Mouse (Mus musculus): ENCODE data around the gene Kif1b. TPM values are rescaled to one million over a fixed set of nuclear protein-coding genes. Genes with fewer than 3 reads are reported as not detected.

Gene Kif1b
- polyA plus RNA-seq, 1 experiment from 2014 or later: 41.2 TPM

GRCm38 (mm10) chr4:149291061-149291460 lies 16.4 kb downstream of the Kif1b start:
- Histone ChIP-seq H3K4me3 (replicated peaks) (no peak overlapping the region), H3K27me3 (no peaks in the 10 kb centered on the region), H3K4me2 (replicated peaks) (no peak overlapping the region), H3K27ac (replicated peaks) (no peak overlapping the region), H3K9me3 (replicated peaks) (no peaks in the 10 kb centered on the region), H3K4me1 (peaks cover 15% of the 10 kb centered on the region), H3K9ac (no peak overlapping the region), H3K36me3 (peaks cover 13% of the 10 kb centered on the region)
- ATAC-seq (ENCODE audit: insufficient number of reproducible peaks, low FRiP score, low TSS enrichment, low read depth): no peak
- 78% methylated on average over 9 of the region's 9 CpGs for WGBS

- H3K27me3 ChIP-seq: no peaks in the 10 kb centered on the region
- no peak for ATAC-seq (ENCODE audit: insufficient number of reproducible peaks, low FRiP score, low TSS enrichment, low read depth)
- no peaks in the 10 kb centered on the region for H3K9me3 ChIP-seq (replicated peaks)
- peaks cover 13% of the 10 kb centered on the region for H3K36me3 ChIP-seq
- H3K4me1 ChIP-seq: peaks cover 13% of the 10 kb centered on the region
- H3K4me3 ChIP-seq (replicated peaks): no peak overlapping the region
- H3K4me2 ChIP-seq (replicated peaks): no peak overlapping the region
- no peak overlapping the region for H3K9ac ChIP-seq
- no peak overlapping the region for H3K27ac ChIP-seq (replicated peaks)
- WGBS: 74% methylated on average over 7 of the region's 7 CpGs
Measured at GRCm38 (mm10) chr4:149290157-149290750, 17.2 kb downstream of the Kif1b start.

GRCm38 (mm10) chr4:149286287-149287137 lies 21.0 kb downstream of the Kif1b start:
- no peak overlapping the region for H3K9ac ChIP-seq
- no peak overlapping the region for H3K4me2 ChIP-seq (replicated peaks)
- WGBS: 72% methylated on average over 8 of the region's 8 CpGs
- H3K4me3 ChIP-seq (replicated peaks): no peak overlapping the region
- H3K9me3 ChIP-seq (replicated peaks): no peaks in the 10 kb centered on the region
- H3K36me3 ChIP-seq: peaks cover 13% of the 10 kb centered on the region
- no peaks in the 10 kb centered on the region for H3K27me3 ChIP-seq
- no peak for ATAC-seq (ENCODE audit: insufficient number of reproducible peaks, low FRiP score, low TSS enrichment, low read depth)
- H3K27ac ChIP-seq (replicated peaks): no peak overlapping the region
- H3K4me1 ChIP-seq: 0 out of 2 replicates have a peak, but pooled peaks cover 8% of the 10 kb centered on the region

- 84% methylated on average over 1 of the region's 1 CpGs for WGBS
- H3K4me1 ChIP-seq: 0 out of 2 replicates have a peak, but pooled peaks cover 8% of the 10 kb centered on the region
- H3K27me3 ChIP-seq: no peaks in the 10 kb centered on the region
- no peak overlapping the region for H3K27ac ChIP-seq (replicated peaks)
- peaks cover 13% of the 10 kb centered on the region for H3K36me3 ChIP-seq
- H3K4me3 ChIP-seq (replicated peaks): no peak overlapping the region
- no peak overlapping the region for H3K9ac ChIP-seq
- no peaks in the 10 kb centered on the region for H3K9me3 ChIP-seq (replicated peaks)
- no peak overlapping the region for H3K4me2 ChIP-seq (replicated peaks)
- ATAC-seq (ENCODE audit: insufficient number of reproducible peaks, low FRiP score, low TSS enrichment, low read depth): no peak
Measured at GRCm38 (mm10) chr4:149285691-149286090, 21.8 kb downstream of the Kif1b start.

GRCm38 (mm10) chr4:149283018-149283417 lies 24.5 kb downstream of the Kif1b start:
- Histone ChIP-seq H3K4me2 (replicated peaks) (no peak overlapping the region), H3K27me3 (no peaks in the 10 kb centered on the region), H3K4me3 (replicated peaks) (no peak overlapping the region), H3K27ac (replicated peaks) (no peak overlapping the region), H3K4me1 (0 out of 2 replicates have a peak, but pooled peaks cover 8% of the 10 kb centered on the region), H3K9ac (no peak overlapping the region), H3K36me3 (no peaks in the 10 kb centered on the region), H3K9me3 (replicated peaks) (no peaks in the 10 kb centered on the region)
- no peak for ATAC-seq (ENCODE audit: insufficient number of reproducible peaks, low FRiP score, low TSS enrichment, low read depth)
- WGBS: 78% methylated on average over 3 of the region's 3 CpGs

- no peaks in the 10 kb centered on the region for H3K36me3 ChIP-seq
- H3K9ac ChIP-seq: no peak overlapping the region
- H3K4me1 ChIP-seq: 0 out of 2 replicates have a peak, but pooled peaks cover 15% of the 10 kb centered on the region
- no peak overlapping the region for H3K4me2 ChIP-seq (replicated peaks)
- no peaks in the 10 kb centered on the region for H3K9me3 ChIP-seq (replicated peaks)
- H3K4me3 ChIP-seq (replicated peaks): no peak overlapping the region
- H3K27me3 ChIP-seq: no peaks in the 10 kb centered on the region
- H3K27ac ChIP-seq (replicated peaks): no peak overlapping the region
- no peak for ATAC-seq (ENCODE audit: insufficient number of reproducible peaks, low FRiP score, low TSS enrichment, low read depth)
- WGBS: 74% methylated on average over 7 of the region's 7 CpGs
Measured at GRCm38 (mm10) chr4:149282025-149282738, 25.3 kb downstream of the Kif1b start.

GRCm38 (mm10) chr4:149277571-149277970 lies 29.9 kb downstream of the Kif1b start:
- Histone ChIP-seq H3K4me1 (0 out of 2 replicates have a peak, but pooled peaks cover 7% of the 10 kb centered on the region), H3K27me3 (no peaks in the 10 kb centered on the region), H3K9me3 (replicated peaks) (no peaks in the 10 kb centered on the region), H3K4me3 (replicated peaks) (no peak overlapping the region), H3K9ac (no peak overlapping the region), H3K36me3 (peaks cover 31% of the 10 kb centered on the region), H3K4me2 (replicated peaks) (0 out of 2 replicates have a peak overlapping the region, but pooled peaks have one; percentile 17), H3K27ac (replicated peaks) (peak overlapping the region; percentile 63)
- ATAC-seq (ENCODE audit: insufficient number of reproducible peaks, low FRiP score, low TSS enrichment, low read depth): peak; percentile 79; the same call in 1 of the 2 replicates
- WGBS: 21% methylated on average over 4 of the region's 4 CpGs

GRCm38 (mm10) chr4:149273128-149273527 lies 34.4 kb downstream of the Kif1b start:
- no peak overlapping the region for H3K9ac ChIP-seq
- H3K27ac ChIP-seq (replicated peaks): no peak overlapping the region
- no peaks in the 10 kb centered on the region for H3K9me3 ChIP-seq (replicated peaks)
- H3K4me3 ChIP-seq (replicated peaks): no peak overlapping the region
- peaks cover 51% of the 10 kb centered on the region for H3K36me3 ChIP-seq
- no peak for ATAC-seq (ENCODE audit: insufficient number of reproducible peaks, low FRiP score, low TSS enrichment, low read depth)
- no peak overlapping the region for H3K4me2 ChIP-seq (replicated peaks)
- no peaks in the 10 kb centered on the region for H3K27me3 ChIP-seq
- 95% methylated on average over 1 of the region's 1 CpGs for WGBS
- H3K4me1 ChIP-seq: 0 out of 2 replicates have a peak, but pooled peaks cover 7% of the 10 kb centered on the region

GRCm38 (mm10) chr4:149270541-149270940 lies 37.0 kb downstream of the Kif1b start:
- no peak for ATAC-seq (ENCODE audit: insufficient number of reproducible peaks, low FRiP score, low TSS enrichment, low read depth)
- WGBS: 98% methylated on average over 6 of the region's 6 CpGs
- Histone ChIP-seq H3K9ac (no peak overlapping the region), H3K9me3 (replicated peaks) (no peaks in the 10 kb centered on the region), H3K4me3 (replicated peaks) (no peak overlapping the region), H3K36me3 (peaks cover 64% of the 10 kb centered on the region), H3K27me3 (no peaks in the 10 kb centered on the region), H3K4me1 (no peaks in the 10 kb centered on the region), H3K27ac (replicated peaks) (no peak overlapping the region), H3K4me2 (replicated peaks) (no peak overlapping the region)

- Histone ChIP-seq H3K36me3 (peaks cover 50% of the 10 kb centered on the region), H3K4me3 (replicated peaks) (no peak overlapping the region), H3K9ac (no peak overlapping the region), H3K27me3 (no peaks in the 10 kb centered on the region), H3K27ac (replicated peaks) (no peak overlapping the region), H3K4me1 (no peaks in the 10 kb centered on the region), H3K9me3 (replicated peaks) (no peaks in the 10 kb centered on the region), H3K4me2 (replicated peaks) (no peak overlapping the region)
- 82% methylated on average over 4 of the region's 4 CpGs for WGBS
- ATAC-seq (ENCODE audit: insufficient number of reproducible peaks, low FRiP score, low TSS enrichment, low read depth): no peak
Measured at GRCm38 (mm10) chr4:149269026-149269425, 38.5 kb downstream of the Kif1b start.

- Histone ChIP-seq H3K36me3 (peaks cover 52% of the 10 kb centered on the region), H3K4me1 (no peaks in the 10 kb centered on the region), H3K4me2 (replicated peaks) (no peak overlapping the region), H3K9me3 (replicated peaks) (no peaks in the 10 kb centered on the region), H3K27ac (replicated peaks) (no peak overlapping the region), H3K4me3 (replicated peaks) (no peak overlapping the region), H3K9ac (no peak overlapping the region), H3K27me3 (no peaks in the 10 kb centered on the region)
- WGBS: 95% methylated on average over 2 of the region's 2 CpGs
- no peak for ATAC-seq (ENCODE audit: insufficient number of reproducible peaks, low FRiP score, low TSS enrichment, low read depth)
Measured at GRCm38 (mm10) chr4:149264895-149265294, 42.6 kb downstream of the Kif1b start.
